Mouse (Mus musculus): ENCODE measurements at regions not wholly inside any gene's neighbourhood (a gene's known extent, or its start where the extent isn't known, plus 50 kb on each side); places are given as distances from the start of the nearest gene placed in this dataset.
"Not testable (repeated sequence)": the region's sequence is repeated elsewhere in the genome, so short reads cannot be mapped to it uniquely, and the experiment has no call there.

GRCm38 (mm10) chr1:105463819-105464614 lies 107.5 kb upstream of the Rnf152 start:
- DNase-seq (ENCODE audit: low read depth) = no peak
- TF ChIP-seq CTCF (IDR thresholded peaks at IDR 0.05; ENCODE audit: borderline replicate concordance, extremely low read depth, insufficient read depth, insufficient read length) (no peak), POLR2A (IDR thresholded peaks at IDR 0.05; ENCODE audit: borderline replicate concordance, extremely low read depth, insufficient read depth, insufficient read length, poor library complexity, severe bottlenecking) (no peak)

GRCm38 (mm10) chr1:105462695-105463094 lies 106.2 kb upstream of the Rnf152 start:
- no peak for DNase-seq (ENCODE audit: low read depth)
- TF ChIP-seq POLR2A (IDR thresholded peaks at IDR 0.05; ENCODE audit: borderline replicate concordance, extremely low read depth, insufficient read depth, insufficient read length, poor library complexity, severe bottlenecking) = no peak
- no peak for TF ChIP-seq CTCF (IDR thresholded peaks at IDR 0.05; ENCODE audit: borderline replicate concordance, extremely low read depth, insufficient read depth, insufficient read length)

DNA sequence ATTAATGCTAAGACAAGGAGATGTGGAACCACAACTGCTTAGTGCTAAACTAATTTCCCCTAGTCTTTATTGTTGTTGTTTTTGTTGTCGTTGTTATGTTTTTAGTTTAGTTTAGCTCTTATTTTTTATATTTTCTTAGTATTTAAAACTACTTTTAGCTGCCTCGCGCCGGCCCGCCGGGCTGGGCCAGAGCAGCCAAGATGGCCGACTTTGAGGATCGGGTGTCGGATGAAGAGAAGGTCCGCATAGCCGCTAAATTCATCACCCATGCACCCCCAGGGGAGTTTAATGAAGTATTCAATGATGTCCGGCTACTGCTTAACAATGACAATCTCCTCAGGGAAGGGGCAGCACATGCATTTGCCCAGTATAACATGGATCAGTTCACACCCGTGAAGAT lies 99.3 kb upstream of the Rnf152 start:
- not testable (repeated sequence) for DNase-seq (ENCODE audit: low read depth)

- DNase-seq (ENCODE audit: low read depth) = no peak
- TF ChIP-seq POLR2A (IDR thresholded peaks at IDR 0.05; ENCODE audit: borderline replicate concordance, extremely low read depth, insufficient read depth, insufficient read length, poor library complexity, severe bottlenecking) (no peak), CTCF (IDR thresholded peaks at IDR 0.05; ENCODE audit: borderline replicate concordance, extremely low read depth, insufficient read depth, insufficient read length) (no peak)
Observed at GRCm38 (mm10) chr1:105454687-105455086, 98.2 kb upstream of the Rnf152 start.

- DNase-seq (ENCODE audit: low read depth) = no peak
- no peak for TF ChIP-seq CTCF (IDR thresholded peaks at IDR 0.05; ENCODE audit: borderline replicate concordance, extremely low read depth, insufficient read depth, insufficient read length)
- TF ChIP-seq POLR2A (IDR thresholded peaks at IDR 0.05; ENCODE audit: borderline replicate concordance, extremely low read depth, insufficient read depth, insufficient read length, poor library complexity, severe bottlenecking) = no peak
Observed at GRCm38 (mm10) chr1:105446212-105446611, 89.7 kb upstream of the Rnf152 start.

DNA sequence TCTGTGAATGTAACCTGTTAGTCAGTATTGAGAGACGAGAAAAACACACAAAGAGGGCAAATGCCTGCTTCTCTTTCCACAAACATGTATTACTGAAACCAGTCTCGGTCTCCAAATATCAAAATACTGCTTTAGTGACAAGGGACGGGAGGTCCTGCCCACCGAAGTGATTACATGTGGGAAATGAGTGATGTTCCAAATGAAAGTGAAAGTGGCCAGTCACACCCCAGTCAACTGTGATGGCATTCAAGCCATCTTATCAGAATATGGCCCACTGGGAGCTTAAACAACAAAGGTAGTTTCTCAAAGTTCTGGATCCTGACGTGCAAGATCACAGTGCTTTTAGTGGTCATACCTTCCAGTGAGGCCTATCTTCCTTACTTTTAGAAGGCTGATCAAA lies 87.0 kb upstream of the Rnf152 start:
- no peak for DNase-seq (ENCODE audit: low read depth)
- TF ChIP-seq CTCF (IDR thresholded peaks at IDR 0.05; ENCODE audit: borderline replicate concordance, extremely low read depth, insufficient read depth, insufficient read length) (no peak), POLR2A (IDR thresholded peaks at IDR 0.05; ENCODE audit: borderline replicate concordance, extremely low read depth, insufficient read depth, insufficient read length, poor library complexity, severe bottlenecking) (no peak)

GRCm38 (mm10) chr1:105440296-105440695 lies 83.8 kb upstream of the Rnf152 start:
- DNase-seq (ENCODE audit: low read depth) = no peak
- no peak for TF ChIP-seq POLR2A (IDR thresholded peaks at IDR 0.05; ENCODE audit: borderline replicate concordance, extremely low read depth, insufficient read depth, insufficient read length, poor library complexity, severe bottlenecking)
- no peak for TF ChIP-seq CTCF (IDR thresholded peaks at IDR 0.05; ENCODE audit: borderline replicate concordance, extremely low read depth, insufficient read depth, insufficient read length)

GRCm38 (mm10) chr1:105434631-105435403 lies 78.3 kb upstream of the Rnf152 start:
- no peak for TF ChIP-seq CTCF (IDR thresholded peaks at IDR 0.05; ENCODE audit: borderline replicate concordance, extremely low read depth, insufficient read depth, insufficient read length)
- no peak for TF ChIP-seq POLR2A (IDR thresholded peaks at IDR 0.05; ENCODE audit: borderline replicate concordance, extremely low read depth, insufficient read depth, insufficient read length, poor library complexity, severe bottlenecking)
- DNase-seq (ENCODE audit: low read depth) = no peak

GRCm38 (mm10) chr1:105433949-105434348 lies 77.4 kb upstream of the Rnf152 start:
- TF ChIP-seq POLR2A (IDR thresholded peaks at IDR 0.05; ENCODE audit: borderline replicate concordance, extremely low read depth, insufficient read depth, insufficient read length, poor library complexity, severe bottlenecking) (no peak), CTCF (IDR thresholded peaks at IDR 0.05; ENCODE audit: borderline replicate concordance, extremely low read depth, insufficient read depth, insufficient read length) (no peak)
- no peak for DNase-seq (ENCODE audit: low read depth)

DNA sequence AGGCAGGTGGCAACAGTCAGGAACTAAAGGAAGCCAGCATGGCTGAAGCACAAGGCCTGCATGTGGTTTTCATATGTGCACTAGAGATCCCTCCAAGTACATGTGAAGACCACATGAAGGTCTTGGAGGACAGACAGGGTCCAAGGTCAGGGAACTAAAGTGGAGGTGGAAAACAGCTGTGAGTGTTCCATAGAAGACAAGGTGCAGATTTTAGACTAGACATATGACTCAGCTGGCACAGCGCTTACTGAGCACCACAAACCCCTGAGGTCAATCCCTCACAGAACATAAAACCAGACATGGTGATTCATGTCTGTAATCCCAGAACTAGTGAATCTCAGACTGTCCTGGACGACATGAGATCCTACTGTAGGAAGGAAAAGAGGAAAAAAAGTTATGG lies 75.3 kb upstream of the Rnf152 start:
- no peak for DNase-seq (ENCODE audit: low read depth)
- TF ChIP-seq POLR2A (IDR thresholded peaks at IDR 0.05; ENCODE audit: borderline replicate concordance, extremely low read depth, insufficient read depth, insufficient read length, poor library complexity, severe bottlenecking) = no peak
- TF ChIP-seq CTCF (IDR thresholded peaks at IDR 0.05; ENCODE audit: borderline replicate concordance, extremely low read depth, insufficient read depth, insufficient read length) = no peak

DNA sequence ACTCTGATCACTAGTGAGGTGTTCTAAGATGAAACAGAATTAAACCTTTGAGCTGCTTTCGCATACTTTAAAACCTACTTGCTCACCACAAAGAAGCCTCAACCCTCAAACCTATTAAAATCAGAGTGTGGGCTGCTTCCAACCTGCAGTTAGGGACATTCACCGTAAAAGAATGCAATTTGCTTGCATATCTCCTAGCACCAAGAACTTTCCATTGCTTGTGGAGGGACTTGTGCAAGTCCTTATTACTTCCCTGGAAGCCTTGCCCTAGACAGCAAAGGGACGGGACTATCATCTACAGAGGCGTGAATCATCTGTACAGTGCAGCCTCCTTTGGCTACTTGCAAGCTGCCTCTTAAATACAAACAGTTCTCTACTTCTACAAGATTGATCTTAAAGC lies 74.2 kb upstream of the Rnf152 start:
- TF ChIP-seq POLR2A (IDR thresholded peaks at IDR 0.05; ENCODE audit: borderline replicate concordance, extremely low read depth, insufficient read depth, insufficient read length, poor library complexity, severe bottlenecking) (no peak), CTCF (IDR thresholded peaks at IDR 0.05; ENCODE audit: borderline replicate concordance, extremely low read depth, insufficient read depth, insufficient read length) (no peak)
- no peak for DNase-seq (ENCODE audit: low read depth)

DNA sequence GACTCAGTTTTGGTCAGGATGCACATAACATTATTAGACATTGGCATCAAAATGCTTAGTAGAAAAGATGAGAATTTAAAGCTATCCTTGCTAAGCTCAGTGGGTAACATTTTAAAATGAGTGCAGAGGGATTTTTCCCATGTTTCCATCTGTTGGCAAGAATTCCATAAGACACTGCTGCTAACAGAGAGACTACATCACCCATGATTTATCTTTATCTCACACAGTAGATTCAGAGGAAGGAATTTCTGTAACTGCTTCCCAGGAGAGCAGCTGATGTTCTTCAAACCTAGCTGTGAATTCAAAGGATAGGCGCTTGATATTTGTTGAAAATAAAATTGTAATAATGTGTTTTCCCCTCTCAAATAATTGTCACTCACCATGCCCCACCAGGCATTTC lies 71.7 kb upstream of the Rnf152 start:
- DNase-seq (ENCODE audit: low read depth) = no peak
- TF ChIP-seq POLR2A (IDR thresholded peaks at IDR 0.05; ENCODE audit: borderline replicate concordance, extremely low read depth, insufficient read depth, insufficient read length, poor library complexity, severe bottlenecking) (no peak), CTCF (IDR thresholded peaks at IDR 0.05; ENCODE audit: borderline replicate concordance, extremely low read depth, insufficient read depth, insufficient read length) (no peak)
